Mouse (Mus musculus) MEL (cell line): ENCODE data around the gene Cisd3. TPM values are rescaled to one million over a fixed set of nuclear protein-coding genes. Genes with fewer than 3 reads are reported as not detected.

Experiments
- DNase-seq: peaks from one replicate; pipeline ENCODE4 v3.0.0; 2011; ENCODE audit warnings: low read depth, low spot score
- H3K27ac ChIP-seq: 2 replicates; pipeline ENCODE4 v1.5.1; 2012; ENCODE audit warnings: low read depth, mild to moderate bottlenecking, control low read depth, low read length, moderate library complexity; ENCODE audit not compliant: control insufficient read depth
- H3K27me3 ChIP-seq, 2 experiments: fragments of 150-350 bp in 1 of 2; sonication (generic) in 1 of 2; 2 replicates each; pipeline ENCODE4 v1.6.1; 2012; ENCODE audit warnings: low read length in 2 of 2, mild to moderate bottlenecking in 2 of 2, improper control_type of control experiment in 1 of 2, moderate library complexity in 1 of 2; ENCODE audit not compliant: insufficient read depth in 2 of 2, control insufficient read depth in 1 of 2
- H3K36me3 ChIP-seq, 2 experiments: 2 replicates each; pipeline ENCODE4 v1.6.1; 2012 to 2014; ENCODE audit warnings: low read length in 2 of 2, improper control_type of control experiment in 1 of 2, inconsistent platforms in 1 of 2, mild to moderate bottlenecking in 1 of 2; ENCODE audit not compliant: insufficient read depth in 2 of 2, control insufficient read depth in 1 of 2
- H3K4me1 ChIP-seq, 2 experiments: fragments of 150-350 bp in 1 of 2; sonication (generic) in 1 of 2; 2 replicates each; pipeline ENCODE4 v1.6.1; 2012; ENCODE audit warnings: low read length in 2 of 2, improper control_type of control experiment in 1 of 2, mild to moderate bottlenecking in 1 of 2; ENCODE audit not compliant: insufficient read depth in 2 of 2, control insufficient read depth in 1 of 2
- H3K4me3 ChIP-seq, 2 experiments: fragments of 150-350 bp in 1 of 2; sonication (generic) in 1 of 2; 2 replicates each; pipeline ENCODE4 v1.5.1; 2012; ENCODE audit warnings: low read depth in 2 of 2, low read length in 2 of 2, mild to moderate bottlenecking in 2 of 2, moderate library complexity in 2 of 2, control low read depth in 1 of 2, improper control_type of control experiment in 1 of 2; ENCODE audit not compliant: control insufficient read depth in 1 of 2, insufficient read depth in 1 of 2
- H3K79me2 ChIP-seq: 2 replicates; pipeline ENCODE4 v1.6.1; 2012; ENCODE audit warnings: mild to moderate bottlenecking, low read length, moderate library complexity; ENCODE audit not compliant: control insufficient read depth, poor library complexity, insufficient read depth
- H3K9ac ChIP-seq: 2 replicates; pipeline ENCODE4 v1.6.1; 2012; ENCODE audit warnings: low read depth, mild to moderate bottlenecking, control low read depth, low read length, moderate library complexity; ENCODE audit not compliant: control insufficient read depth, poor library complexity, severe bottlenecking
- H3K9me3 ChIP-seq: fragments of 150-350 bp; sonication (generic); replicated peaks from 2 replicates; pipeline ENCODE4 v1.6.1; 2012; ENCODE audit warnings: mild to moderate bottlenecking, low read length, improper control_type of control experiment, moderate library complexity; ENCODE audit not compliant: insufficient read depth
- CHD2 ChIP-seq: IDR thresholded peaks from 2 replicates; pipeline ENCODE4 v1.6.1; 2011; ENCODE audit warnings: low read length, improper control_type of control experiment
- E2F4 ChIP-seq: IDR thresholded peaks from 2 replicates; pipeline ENCODE4 v1.6.1; 2011; ENCODE audit warnings: low read depth, low read length, improper control_type of control experiment, borderline replicate concordance
- ELF1 ChIP-seq: IDR thresholded peaks from 2 replicates; pipeline ENCODE4 v1.6.1; 2014; ENCODE audit warnings: low read depth, mild to moderate bottlenecking, inconsistent platforms, low read length, improper control_type of control experiment, moderate library complexity
- EP300 ChIP-seq, 2 experiments: IDR thresholded peaks; 2 replicates each; pipeline ENCODE4 v1.6.1; 2011; ENCODE audit warnings: improper control_type of control experiment in 2 of 2, low read length in 2 of 2, low read depth in 1 of 2, mild to moderate bottlenecking in 1 of 2
- GATA1 ChIP-seq: IDR thresholded peaks from 2 replicates; pipeline ENCODE4 v1.6.1; 2011; ENCODE audit warnings: low read depth, low read length, improper control_type of control experiment
- MAX ChIP-seq: IDR thresholded peaks from 2 replicates; pipeline ENCODE4 v1.6.1; 2011; ENCODE audit warnings: low read length, improper control_type of control experiment
- MAZ ChIP-seq: IDR thresholded peaks from 2 replicates; pipeline ENCODE4 v1.6.1; 2012; ENCODE audit warnings: low read depth, mild to moderate bottlenecking, inconsistent platforms, low read length, improper control_type of control experiment
- MEF2A ChIP-seq: IDR thresholded peaks from 2 replicates; pipeline ENCODE4 v1.6.1; 2014; ENCODE audit warnings: low read depth, mild to moderate bottlenecking, inconsistent platforms, low read length, improper control_type of control experiment; ENCODE audit not compliant: poor library complexity, insufficient replicate concordance, severe bottlenecking; ENCODE audit errors: extremely low read depth
- MYC ChIP-seq: IDR thresholded peaks from 2 replicates; pipeline ENCODE4 v1.6.1; 2011; ENCODE audit warnings: low read depth, mild to moderate bottlenecking, low read length, improper control_type of control experiment, moderate library complexity
- RCOR1 ChIP-seq: IDR thresholded peaks from 2 replicates; pipeline ENCODE4 v1.6.1; 2012; ENCODE audit warnings: low read depth, mild to moderate bottlenecking, inconsistent platforms, low read length, improper control_type of control experiment
- UBTF ChIP-seq: IDR thresholded peaks from 2 replicates; pipeline ENCODE4 v1.6.1; 2012; ENCODE audit warnings: low read depth, mild to moderate bottlenecking, inconsistent platforms, low read length, improper control_type of control experiment, moderate library complexity, borderline replicate concordance; ENCODE audit not compliant: insufficient read depth
- polyA plus RNA-seq, 2 experiments: library from polyadenylated mRNA; stranded (reverse) in 1 of 2; unstranded in 1 of 2; fragments of >175 nt in 1 of 2; fragments of >200 nt in 1 of 2; gene quantifications; 2 replicates each; pipeline versions ENCODE4 v1.2.1 to v1.2.4; 2012; ENCODE audit warnings: low replicate concordance in 2 of 2, low read depth in 1 of 2; ENCODE audit not compliant: insufficient read length in 2 of 2, insufficient read depth in 1 of 2, missing spikeins in 1 of 2
- total RNA-seq: library from RNA; depleted of rRNA; stranded (reverse); fragments of 300-350 nt; gene quantifications from 2 replicates; pipeline ENCODE4 v1.2.3, GENCODE M21; 2012

Cisd3 gene
- total and polyA plus RNA-seq, 3 experiments: 1.7 to 6.1 TPM; not detected in 1

- Histone ChIP-seq H3K27ac (no peak overlapping the region), H3K36me3 (peaks cover 0 to 2% of the 10 kb centered on the region in 2 experiments; a peak in 1 of 4 replicates), H3K4me3 (no peak overlapping the region), H3K4me1 (peaks cover 0 to 18% of the 10 kb centered on the region in 2 experiments; a peak in 2 of 4 replicates), H3K9me3 (no peaks in the 10 kb centered on the region), H3K79me2 (no peaks in the 10 kb centered on the region), H3K27me3 (no peaks in the 10 kb centered on the region), H3K9ac (no peak overlapping the region)
- DNase-seq: no peak
- no peak for TF ChIP-seq MAX
- no peak for TF ChIP-seq MEF2A
- TF ChIP-seq CHD2: no peak
- no peak for TF ChIP-seq RCOR1
- TF ChIP-seq EP300 (IDR thresholded peaks at IDR 0.05; ENCODE audit: low read depth in 1 of 2, low read length in 2 of 2): no peak
- no peak for TF ChIP-seq MAZ
- no peak for TF ChIP-seq UBTF
These were observed 3.0 kb upstream of the Cisd3 start for GRCm38 (mm10) chr11:97682504-97683055.

DNA sequence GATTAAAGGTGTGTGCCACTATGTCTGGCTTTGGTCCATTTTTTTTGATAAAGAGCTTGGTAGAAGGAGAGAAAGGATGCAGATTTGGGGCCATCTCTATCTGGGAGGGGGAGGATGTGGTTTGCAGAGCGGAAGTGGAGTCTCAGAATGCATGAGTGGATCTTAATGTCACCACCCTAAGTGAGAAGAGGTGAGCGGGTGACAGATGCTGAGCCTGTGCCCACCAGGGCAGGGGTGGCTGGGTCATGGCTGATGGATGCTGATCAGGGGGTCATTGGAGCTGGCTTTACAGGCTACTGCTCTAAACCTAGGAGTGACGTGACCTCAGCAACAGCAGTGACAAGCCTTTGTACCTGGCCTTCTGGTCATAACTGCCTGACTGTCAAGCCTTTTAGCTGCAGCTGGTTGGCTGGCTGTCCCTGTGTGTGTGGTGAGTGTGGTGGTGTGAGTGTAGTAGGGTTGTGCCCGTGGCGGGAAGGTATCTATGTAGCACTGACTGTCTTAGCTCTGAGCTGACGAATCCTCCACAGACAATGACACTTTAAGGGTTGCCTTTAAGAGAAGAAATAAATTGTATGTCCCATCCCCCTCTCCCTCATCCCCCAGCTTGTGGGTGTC is 1.5 kb upstream of the Cisd3 start:
- H3K9me3 ChIP-seq: no peaks in the 10 kb centered on the region
- H3K79me2 ChIP-seq: no peaks in the 10 kb centered on the region
- DNase-seq: peak; percentile 67
- no peak overlapping the region for H3K27ac ChIP-seq
- TF ChIP-seq MAZ: 0 out of 2 replicates have a peak, but pooled peaks have one; percentile 56
- peak in 1 of 2 experiments; percentile 39; a peak in 1 of 4 replicates for TF ChIP-seq EP300 (IDR thresholded peaks at IDR 0.05; ENCODE audit: low read depth in 1 of 2, low read length in 2 of 2)
- no peak for TF ChIP-seq E2F4
- TF ChIP-seq MYC: no peak
- 0 out of 2 replicates have a peak, but pooled peaks have one; percentile 17 for TF ChIP-seq ELF1
- TF ChIP-seq RCOR1: peak; percentile 76; the same call in 1 of the 2 replicates
- TF ChIP-seq GATA1: 0 out of 2 replicates have a peak, but pooled peaks have one; percentile 20
- H3K4me3 ChIP-seq: no peak overlapping the region
- H3K36me3 ChIP-seq: peaks cover 0 to 2% of the 10 kb centered on the region in 2 experiments; a peak in 1 of 4 replicates
- H3K27me3 ChIP-seq: no peaks in the 10 kb centered on the region
- H3K4me1 ChIP-seq: peaks cover 0 to 18% of the 10 kb centered on the region in 2 experiments; a peak in 2 of 4 replicates
- H3K9ac ChIP-seq: no peak overlapping the region

GRCm38 (mm10) chr11:97684766-97685165 is 860 bp upstream of the Cisd3 start:
- Histone ChIP-seq H3K4me3 (no peak overlapping the region), H3K36me3 (peaks cover 0 to 2% of the 10 kb centered on the region in 2 experiments; a peak in 1 of 4 replicates)

More at GRCm38 (mm10) chr11:97684766-97685165, 860 bp upstream of the Cisd3 start:
- H3K9me3 ChIP-seq: no peaks in the 10 kb centered on the region
- no peak for TF ChIP-seq MEF2A
- no peak for TF ChIP-seq MYC
- DNase-seq: no peak
- peaks cover 0 to 18% of the 10 kb centered on the region in 2 experiments; a peak in 2 of 4 replicates for H3K4me1 ChIP-seq
- no peak overlapping the region for H3K9ac ChIP-seq
- H3K79me2 ChIP-seq: no peaks in the 10 kb centered on the region
- H3K27ac ChIP-seq: no peak overlapping the region
- H3K27me3 ChIP-seq: no peaks in the 10 kb centered on the region
